Mouse (Mus musculus) thymus, adult 2 months (tissue): ENCODE measurements around the gene Sppl2c.

Experiments
- CTCF ChIP-seq: fragments of 200-500 bp; IDR thresholded peaks from 2 replicates; pipeline ENCODE4 v1.5.1; 2012; ENCODE audit warnings: mild to moderate bottlenecking, control low read depth, low read length, moderate library complexity, borderline replicate concordance; ENCODE audit not compliant: control insufficient read depth, poor library complexity, insufficient read depth; ENCODE audit errors: extremely low read depth
- POLR2A ChIP-seq: fragments of 200-500 bp; IDR thresholded peaks from 2 replicates; pipeline ENCODE4 v1.6.1; 2012; ENCODE audit warnings: mild to moderate bottlenecking, low read length, control low read depth, moderate library complexity; ENCODE audit not compliant: control insufficient read depth, poor library complexity, insufficient read depth; ENCODE audit errors: extremely low read depth

DNA sequence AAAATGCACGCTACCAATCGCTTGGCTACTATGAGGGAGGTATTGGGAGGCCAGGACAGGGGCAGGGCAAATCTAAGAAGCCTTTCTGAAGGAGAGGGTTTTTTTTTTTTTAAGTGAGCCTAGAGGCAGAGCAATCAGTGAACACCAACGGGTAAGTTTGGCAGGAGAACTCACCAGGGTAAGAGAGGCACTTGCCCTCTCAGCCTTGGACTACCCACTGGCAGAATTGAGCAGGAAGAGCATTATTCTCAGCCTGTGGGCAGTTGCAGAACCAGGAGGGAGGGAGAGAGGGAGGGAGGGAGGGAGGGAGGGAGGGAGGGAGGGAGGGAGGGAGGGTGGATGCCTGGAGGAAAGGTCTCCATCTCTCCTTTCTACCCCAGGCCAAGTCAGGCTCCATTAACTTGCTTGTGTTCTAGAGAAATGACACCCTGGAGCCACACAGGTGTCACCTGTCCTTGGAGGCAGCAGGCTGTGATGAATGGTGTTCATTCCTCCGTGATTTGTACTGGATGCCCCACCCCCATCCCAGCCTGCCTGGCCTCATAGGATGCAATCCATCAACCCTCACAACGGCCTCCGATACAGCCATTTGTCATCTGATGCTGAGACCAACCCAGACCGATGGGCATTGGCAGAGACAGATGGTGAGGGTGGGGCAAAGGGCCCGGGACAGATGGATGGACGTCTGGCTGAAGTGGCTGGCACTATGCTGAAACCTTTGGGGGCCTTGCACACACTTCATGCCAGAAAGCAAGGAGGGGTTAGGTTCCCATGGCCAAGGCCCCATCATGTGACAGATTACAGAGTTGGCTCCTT is 31.1 kb upstream of the Sppl2c start:
- TF ChIP-seq POLR2A (no peak), CTCF (no peak)
